Mouse (Mus musculus): Measurements from ENCODE around the gene Srrm2. TPM values are rescaled to one million over a fixed set of nuclear protein-coding genes. Genes with fewer than 3 reads are reported as not detected.

Gene Srrm2
- 100 to 1,000 TPM; 157 to 162 TPM for total RNA-seq (2021)

DNA sequence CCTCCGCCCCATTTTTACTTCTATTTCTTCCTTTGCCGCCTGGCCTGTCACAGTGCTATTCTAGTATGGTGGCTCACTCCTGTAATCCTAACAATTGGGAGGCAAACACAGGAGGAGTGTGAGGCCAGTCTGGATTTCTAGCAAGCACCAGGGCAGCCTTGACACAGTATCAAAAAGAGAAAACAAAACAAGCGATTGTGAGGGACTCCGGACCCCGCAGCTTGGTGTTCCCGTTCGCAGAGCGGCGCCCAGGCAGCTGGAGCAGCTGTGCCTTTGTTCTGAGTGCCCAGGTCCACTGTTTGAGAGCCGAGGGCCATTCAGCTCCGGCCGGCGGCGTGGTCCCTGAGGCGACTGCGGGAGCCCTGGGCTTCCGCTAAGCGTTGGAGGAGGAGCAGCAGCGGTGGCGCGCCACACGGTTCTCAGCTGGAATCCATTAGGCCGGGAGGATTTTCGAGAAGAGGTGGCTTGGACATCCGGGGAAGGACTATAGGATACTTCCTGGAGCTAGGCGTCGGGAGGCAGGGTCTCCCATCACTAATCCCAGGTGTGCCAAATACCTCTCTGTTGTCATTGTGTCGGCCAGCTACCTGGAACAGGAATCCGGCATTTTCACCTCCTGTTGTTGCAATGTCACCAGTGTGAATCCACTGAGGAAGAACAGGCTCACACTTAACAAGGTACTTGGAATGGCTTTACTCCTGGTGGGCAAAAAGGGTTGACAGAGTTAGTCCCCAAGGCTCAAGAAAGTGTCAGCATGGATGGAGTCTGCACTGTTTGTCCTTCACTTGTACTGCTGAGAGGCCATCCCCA is at the start of gene Srrm2:
Srrm2 (plus strand) TSS at position 264 of the 810 bp plus-strand sequence.
- DNase-seq (ENCODE audit: low spot score): no peak
- intact Hi-C loops (cut with DNase I): no loop called here

DNA sequence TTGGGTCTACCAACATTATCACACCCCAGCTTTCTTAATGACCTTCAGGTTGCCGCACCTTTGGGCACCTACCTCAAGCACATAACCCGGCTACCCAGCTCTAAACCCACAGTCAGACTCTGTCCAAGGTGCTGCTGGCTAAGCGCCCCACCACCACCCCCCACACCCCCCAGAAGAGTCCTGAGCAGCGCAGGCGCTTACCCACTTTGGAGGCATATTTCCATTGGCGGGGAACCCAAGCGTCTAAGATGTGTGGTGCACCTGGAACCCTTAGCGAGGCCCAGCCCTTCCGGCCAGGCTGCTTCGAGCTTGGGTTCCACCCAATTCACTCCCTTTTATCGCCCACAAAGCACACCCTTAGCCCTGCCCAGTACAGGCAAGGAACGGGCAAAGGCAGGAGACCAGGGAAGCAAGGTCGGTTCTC is 49.7 kb upstream of the Srrm2 start, which contains the start of gene Paqr4:
Paqr4 (minus strand) TSS at position 270 of the 424 bp plus-strand sequence.
- DNase-seq (ENCODE audit: low spot score): no peak
- intact Hi-C loops (cut with DNase I): no loop called here

DNA sequence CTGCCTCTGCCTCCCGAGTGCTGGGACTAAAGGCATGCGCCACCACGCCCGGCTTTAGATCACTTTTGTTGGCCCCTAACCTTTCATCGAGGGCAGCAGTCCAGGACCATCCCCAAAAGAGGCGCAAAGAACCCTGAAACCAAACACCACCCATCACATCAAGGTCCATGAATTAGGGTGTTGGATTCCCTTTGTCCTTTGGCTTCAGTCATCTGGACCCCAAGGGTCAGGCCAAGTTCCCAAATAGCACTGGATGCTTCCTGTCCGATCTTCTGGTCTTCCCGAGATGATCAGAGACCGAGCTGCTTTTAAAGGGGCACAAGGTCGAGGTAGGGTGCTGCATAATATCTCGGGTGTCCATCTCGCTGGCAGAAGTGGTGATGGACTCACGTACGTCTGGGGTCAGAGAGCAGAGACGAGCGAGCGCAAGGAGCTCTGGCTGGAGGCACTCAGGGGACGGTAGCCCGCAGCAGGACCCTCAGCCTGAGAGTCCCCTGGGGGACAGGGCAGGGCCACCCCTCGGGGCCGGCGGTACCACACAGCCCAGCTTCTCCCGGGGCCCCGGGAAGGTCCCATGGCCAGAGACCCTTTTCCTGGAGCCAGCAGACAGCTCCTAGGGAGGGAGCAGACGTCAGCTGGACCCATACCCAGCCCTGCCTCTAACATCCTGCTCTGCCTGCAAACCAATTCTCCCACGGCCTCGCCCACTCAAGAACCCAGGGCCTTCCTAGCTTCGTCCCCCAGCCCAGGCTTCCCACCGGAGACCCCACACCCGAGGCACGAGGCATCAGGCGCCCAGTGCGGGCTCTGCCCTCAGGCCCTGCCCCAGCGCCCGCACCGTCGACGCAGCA is 48.7 kb upstream of the Srrm2 start:
- intact Hi-C loops (cut with DNase I): no loop called here
- DNase-seq (ENCODE audit: low spot score): no peak

DNA sequence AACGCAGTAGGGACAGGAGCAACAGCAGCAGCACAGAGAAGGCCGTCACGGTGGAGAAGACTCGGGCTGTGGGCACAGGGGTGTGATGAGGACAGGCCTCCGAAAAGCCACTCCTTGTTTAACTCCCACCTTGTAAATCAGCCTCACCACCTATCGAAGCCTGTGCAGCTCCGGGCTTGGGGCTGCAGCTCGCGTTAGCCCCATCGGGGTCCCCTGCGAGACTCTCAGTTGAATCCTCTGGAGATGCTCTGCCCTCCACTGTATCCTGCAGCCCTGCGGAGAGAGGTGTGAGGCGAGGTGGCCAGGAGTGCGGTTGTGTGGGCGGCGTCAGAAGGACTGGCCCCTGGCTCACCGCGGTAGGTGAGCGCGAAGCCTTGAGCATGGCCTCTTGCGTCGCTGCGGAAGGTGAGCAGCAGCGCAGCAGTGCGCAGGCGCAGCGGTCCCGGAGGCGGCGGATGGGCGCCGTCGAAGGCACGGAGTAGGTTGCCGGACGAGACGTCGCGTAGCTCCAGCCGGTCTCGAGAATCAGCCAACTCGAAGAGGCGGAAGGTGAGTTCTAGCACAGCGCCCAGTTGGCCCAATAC is 48.0 kb upstream of the Srrm2 start:
- intact Hi-C loops (cut with DNase I): no loop called here
- no peak for DNase-seq (ENCODE audit: low spot score)

DNA sequence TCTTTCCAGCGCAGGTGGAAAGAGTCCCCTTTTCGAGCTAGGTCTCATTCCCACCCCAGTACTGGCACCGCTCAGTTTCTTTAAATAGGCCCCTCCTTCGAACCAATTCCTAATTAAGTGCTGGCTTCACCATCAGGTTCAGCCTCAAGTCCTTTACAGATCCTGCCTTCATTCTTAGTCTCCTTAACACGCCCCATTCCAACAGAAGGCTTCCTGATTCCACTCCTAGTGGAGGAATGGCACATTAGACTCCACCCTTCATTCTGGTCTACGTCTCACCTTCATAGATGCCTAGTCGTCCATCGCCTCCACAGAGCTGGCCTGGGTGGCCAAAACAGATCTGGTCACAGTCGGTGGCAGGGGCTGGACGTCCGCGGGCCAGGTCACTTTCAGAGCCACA is 47.4 kb upstream of the Srrm2 start:
- intact Hi-C loops (cut with DNase I): no loop called here
- no peak for DNase-seq (ENCODE audit: low spot score)

DNA sequence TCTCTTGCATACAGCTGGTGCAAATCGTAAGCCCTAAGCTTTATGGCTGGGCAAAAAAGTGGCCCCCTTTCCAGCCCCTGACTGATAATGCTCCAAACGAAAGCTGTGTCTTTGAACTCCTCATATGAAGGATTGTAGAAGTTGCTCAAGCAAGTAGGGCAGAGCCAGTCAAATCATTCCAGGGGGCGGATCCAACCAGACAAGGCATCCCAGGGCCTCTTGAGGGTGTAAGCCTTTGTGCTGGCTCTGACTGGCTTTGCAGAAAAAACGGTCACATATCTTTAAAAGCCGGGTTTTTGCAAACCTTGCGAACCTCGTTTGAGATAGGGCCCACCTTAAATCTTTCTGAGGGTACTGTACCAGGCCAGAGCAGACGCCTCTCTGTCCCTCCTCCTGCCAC is 46.3 kb upstream of the Srrm2 start:
- intact Hi-C loops (cut with DNase I): no loop called here
- DNase-seq (ENCODE audit: low spot score): no peak

DNA sequence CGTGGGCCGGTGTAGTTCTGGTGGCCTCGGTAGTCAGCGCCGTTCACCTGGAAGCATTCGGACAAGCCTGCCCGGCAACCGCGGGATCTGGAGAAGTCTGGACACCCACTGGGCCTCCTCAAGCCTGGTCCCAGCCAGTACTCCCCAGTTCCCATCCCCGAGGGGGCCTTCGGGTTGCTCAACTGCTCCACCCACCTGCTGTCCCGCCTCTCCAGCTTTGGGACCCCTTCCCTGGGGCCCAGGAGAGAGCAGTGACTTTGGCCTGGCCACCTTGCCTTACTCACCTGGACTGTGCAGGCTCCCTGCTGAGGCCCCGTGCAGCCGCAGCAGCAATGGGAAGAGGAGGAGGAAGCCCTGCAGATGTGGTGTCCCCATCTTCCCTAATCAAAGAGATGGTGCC is 45.7 kb upstream of the Srrm2 start:
- intact Hi-C loops (cut with DNase I): loop anchor here (5.0 kb wide), 2 partner anchors 43 to 98 kb away; partner anchors contain the start of genes Flywch2, Prss32 and Prss41

DNA sequence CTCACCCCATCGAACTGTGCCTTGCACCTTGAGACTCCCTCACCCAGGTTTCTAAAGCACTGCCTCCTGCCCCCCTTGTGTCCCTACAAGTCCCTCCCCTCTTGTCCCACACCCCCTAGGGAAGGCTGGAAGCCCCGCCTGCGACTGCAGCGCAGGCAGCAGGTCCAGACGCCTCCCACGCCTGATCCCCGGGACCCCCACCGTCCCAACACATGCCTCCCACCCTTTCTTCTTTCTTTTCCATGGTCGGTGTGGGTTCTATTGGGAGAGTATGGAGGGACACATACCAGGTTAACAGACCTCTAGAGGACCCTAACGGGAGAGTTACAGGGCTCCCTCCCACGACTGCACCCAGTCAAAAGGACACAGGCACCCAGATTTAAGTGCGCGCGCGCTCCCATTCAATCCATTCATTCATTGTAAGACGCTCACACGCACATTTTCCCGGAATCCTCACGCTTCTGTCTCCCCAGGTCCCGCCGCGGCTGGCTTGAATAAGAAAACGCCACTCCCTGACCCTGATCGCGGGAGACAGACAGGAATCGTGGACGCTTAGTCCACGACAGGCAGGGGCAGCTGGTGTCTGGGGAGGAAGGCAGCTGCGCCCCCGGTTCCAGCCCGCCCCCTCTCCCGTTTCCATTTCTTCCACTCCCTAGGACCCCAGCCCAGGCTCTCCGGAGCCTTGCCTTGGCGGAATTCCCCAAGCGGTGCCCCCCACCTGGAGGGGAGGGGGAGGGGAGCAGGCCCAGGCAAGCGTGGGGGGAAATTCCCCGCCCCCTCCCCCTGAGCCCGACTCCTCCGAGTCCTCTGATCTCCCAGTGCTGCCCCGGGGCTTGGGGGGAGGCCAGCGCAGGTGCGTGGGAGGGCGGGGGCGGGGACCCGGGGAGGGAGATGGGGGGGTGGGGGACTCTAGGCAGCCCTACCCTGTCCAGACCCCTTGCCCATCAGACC is 44.8 kb upstream of the Srrm2 start, which contains the start of gene Kremen2:
Kremen2 (minus strand) TSS at position 533 of the 951 bp plus-strand sequence.
- DNase-seq (ENCODE audit: low spot score): no peak
- intact Hi-C loops (cut with DNase I): loop anchor here (5.0 kb wide), 2 partner anchors 42 to 97 kb away; partner anchors contain the start of genes Flywch2, Prss32 and Prss41

More for the DNA sequence above, 45.7 kb upstream of the Srrm2 start:
- no peak for DNase-seq (ENCODE audit: low spot score)

DNA sequence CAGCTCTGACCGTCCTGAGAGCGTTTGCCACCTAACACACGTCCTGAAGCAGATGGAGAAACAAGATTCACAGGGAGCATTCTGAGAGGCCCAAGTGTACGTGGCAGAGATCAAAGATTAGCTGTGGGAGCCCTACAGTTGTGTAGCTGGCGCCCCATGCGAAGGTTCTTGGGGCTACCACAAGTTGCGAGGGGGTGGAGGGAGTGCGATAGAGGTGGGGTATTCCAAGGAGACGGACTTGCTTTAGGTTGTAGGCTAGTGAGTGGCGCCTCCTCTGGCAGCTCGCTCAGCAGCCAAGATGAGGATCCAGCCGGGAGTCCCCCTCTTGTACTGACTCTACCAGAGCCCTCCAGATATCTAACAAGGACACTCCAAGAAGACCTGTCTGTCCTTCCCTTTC is 44.0 kb upstream of the Srrm2 start:
- no peak for DNase-seq (ENCODE audit: low spot score)
- intact Hi-C loops (cut with DNase I): loop anchor here (5.0 kb wide), 2 partner anchors 41 to 96 kb away; partner anchors contain the start of genes Flywch2, Prss32 and Prss41

DNA sequence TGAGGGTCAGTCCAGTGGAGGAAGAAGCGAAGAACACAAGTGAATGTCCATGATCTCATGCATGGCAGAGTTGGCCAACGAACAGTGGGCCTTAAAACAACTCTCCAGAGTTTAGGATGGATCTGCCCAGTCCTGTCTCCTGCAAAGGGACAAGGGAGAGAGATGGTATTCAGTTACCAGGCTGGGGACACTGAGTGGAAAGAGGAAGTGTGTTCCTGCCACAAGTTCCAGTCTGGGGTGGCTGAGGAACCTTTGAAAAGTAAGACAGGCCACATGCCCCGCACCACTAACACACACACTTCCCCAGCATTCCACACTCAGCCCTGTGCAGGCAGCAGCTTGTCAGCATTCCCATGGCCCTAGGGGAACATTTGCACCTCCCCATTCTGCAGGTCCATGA is 43.6 kb upstream of the Srrm2 start:
- intact Hi-C loops (cut with DNase I): loop anchor here (5.0 kb wide), 2 partner anchors 41 to 96 kb away; partner anchors contain the start of genes Flywch2, Prss32 and Prss41

DNA sequence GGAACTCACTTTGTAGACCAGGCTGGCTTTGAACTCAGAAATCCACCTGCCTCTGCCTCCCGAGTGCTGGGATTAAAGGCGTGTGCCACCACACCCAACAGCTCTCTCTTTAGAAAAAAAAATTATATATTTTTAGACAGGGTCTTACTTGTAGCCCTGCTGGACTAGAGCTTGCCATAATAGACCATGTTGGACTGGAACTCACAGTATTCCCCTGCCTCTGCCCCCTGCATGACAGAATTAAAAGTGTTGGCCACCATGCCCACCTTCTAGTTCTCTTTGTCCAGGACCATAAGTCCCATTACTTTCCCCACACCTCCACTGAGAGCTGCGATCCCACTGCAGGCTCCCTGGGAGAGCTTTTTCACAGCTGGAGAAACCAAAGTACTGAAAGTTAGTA is 42.9 kb upstream of the Srrm2 start:
- intact Hi-C loops (cut with DNase I): loop anchor here (5.0 kb wide), 2 partner anchors 40 to 95 kb away; partner anchors contain the start of genes Flywch2, Prss32 and Prss41
- DNase-seq (ENCODE audit: low spot score): no peak

More for the DNA sequence above, 43.6 kb upstream of the Srrm2 start:
- no peak for DNase-seq (ENCODE audit: low spot score)

DNA sequence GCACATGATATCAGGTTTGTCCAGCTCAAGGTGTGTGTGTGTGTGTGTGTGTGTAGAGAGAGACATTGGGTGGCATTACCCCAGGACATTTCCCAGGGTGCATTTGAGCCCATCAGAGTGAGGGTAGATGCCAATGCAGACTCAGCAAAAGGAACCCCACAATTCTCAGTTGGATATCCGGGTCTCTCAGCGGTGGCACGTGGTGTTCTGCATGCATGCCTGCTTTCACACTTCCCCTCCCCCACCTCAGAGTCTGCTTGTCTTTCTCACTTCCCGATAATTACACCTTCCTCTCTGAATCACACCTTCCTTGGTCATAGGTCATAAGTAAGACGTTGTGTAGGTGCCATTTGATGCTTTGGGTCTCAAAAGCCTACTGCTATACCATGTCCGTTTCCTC is 42.3 kb upstream of the Srrm2 start:
- intact Hi-C loops (cut with DNase I): loop anchor here (5.0 kb wide), 2 partner anchors 39 to 94 kb away; partner anchors contain the start of genes Flywch2, Prss32 and Prss41
- DNase-seq (ENCODE audit: low spot score): no peak

DNA sequence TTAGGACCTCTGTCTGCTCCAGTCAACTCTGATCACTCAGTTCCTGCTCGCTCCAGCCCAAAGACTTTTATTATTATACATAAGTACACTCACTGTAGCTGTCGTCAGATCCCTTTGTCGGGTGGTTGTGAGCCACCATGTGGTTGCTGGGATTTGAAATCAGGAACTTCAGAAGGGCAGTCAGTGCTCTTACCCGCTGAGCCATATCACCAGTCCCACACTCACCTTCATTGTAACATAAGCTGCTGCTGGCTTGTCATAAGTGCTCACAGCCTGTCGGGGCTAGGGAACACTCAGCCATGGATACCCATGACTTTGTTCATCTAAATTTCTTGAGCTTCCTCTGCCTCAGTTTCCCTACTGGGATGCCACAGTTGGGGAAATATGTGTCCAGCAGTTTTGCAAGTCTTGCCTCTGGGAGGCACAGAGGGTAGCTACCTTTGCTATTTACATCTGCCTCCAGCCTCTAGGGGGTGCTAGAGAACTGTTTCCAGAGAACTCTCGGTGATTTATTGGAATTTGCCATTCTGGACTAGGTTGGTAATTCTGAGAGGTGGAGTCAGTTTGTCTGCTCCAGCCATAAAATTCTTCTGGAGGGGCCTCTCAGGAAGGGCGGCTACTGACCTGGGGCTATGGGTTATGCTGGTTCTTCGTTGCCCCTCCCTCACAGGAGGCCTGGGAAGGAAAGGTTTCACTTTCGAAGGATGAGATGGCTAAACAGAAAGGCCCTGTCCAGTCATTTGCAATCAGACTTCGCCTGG is 41.5 kb upstream of the Srrm2 start:
- DNase-seq (ENCODE audit: low spot score): peak; percentile 48
- intact Hi-C loops (cut with DNase I): loop anchor here (5.0 kb wide), 2 partner anchors 38 to 93 kb away; partner anchors contain the start of genes Flywch2, Prss32 and Prss41

DNA sequence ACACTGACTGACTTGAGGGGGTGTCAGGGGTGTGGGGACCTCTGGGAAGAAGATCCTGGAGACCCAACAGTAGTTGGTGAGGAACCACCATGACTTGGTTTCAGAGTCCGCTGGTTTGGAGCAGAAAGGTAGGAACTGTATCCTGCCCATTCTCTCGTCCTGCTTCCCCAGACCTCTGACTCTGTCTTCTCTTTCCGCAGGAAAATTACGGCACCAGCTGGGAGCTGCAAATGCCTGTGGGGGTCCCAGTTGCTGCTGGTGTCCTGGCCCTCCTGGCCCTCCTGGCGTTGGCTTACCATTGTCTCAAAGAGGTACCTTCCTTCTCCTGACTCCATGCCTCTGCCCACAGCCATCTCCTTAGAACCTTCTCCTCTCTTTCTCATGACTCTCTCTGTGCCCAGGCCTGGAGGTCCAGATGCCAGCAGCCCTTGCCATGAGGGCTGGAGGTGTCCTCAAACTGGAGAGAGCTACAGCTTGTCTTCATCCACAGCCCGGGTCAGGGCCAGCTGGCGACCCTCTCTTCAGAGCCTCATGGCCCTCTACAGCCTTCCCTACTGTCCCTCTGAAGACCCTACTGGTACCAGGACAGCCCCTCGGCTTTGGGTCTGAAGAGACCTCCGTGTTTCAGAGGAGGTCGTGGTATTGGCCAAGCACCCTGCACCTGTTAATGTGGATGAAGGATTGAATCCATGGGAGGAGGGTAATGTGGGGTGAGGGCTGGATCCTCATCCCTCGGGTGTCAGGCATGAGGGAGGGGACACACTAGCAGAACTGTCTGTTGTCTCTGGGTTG is 40.7 kb upstream of the Srrm2 start:
- DNase-seq (ENCODE audit: low spot score): no peak
- intact Hi-C loops (cut with DNase I): loop anchor here (5.0 kb wide), 2 partner anchors 38 to 93 kb away; partner anchors contain the start of genes Flywch2, Prss32 and Prss41

DNA sequence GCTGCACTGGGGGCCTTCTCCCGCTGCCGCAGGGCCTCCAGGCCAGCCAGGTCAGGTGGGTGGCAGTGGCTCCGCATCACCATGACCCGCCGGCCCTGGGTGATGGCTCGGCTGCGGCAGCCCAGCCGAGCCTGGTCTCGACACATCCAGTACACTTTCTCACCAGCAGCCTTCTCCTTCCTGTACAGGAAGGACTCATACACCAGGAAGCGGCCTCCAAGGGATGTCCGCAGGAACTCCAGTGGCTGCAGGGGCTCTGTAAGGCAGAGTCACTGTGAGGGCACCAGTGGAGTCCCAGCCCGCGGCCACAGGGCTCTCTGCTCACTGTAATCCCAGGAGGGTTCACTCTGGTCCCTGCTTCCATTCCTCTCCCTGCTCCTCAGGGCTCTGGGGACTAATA is 34.6 kb upstream of the Srrm2 start:
- intact Hi-C loops (cut with DNase I): no loop called here

DNA sequence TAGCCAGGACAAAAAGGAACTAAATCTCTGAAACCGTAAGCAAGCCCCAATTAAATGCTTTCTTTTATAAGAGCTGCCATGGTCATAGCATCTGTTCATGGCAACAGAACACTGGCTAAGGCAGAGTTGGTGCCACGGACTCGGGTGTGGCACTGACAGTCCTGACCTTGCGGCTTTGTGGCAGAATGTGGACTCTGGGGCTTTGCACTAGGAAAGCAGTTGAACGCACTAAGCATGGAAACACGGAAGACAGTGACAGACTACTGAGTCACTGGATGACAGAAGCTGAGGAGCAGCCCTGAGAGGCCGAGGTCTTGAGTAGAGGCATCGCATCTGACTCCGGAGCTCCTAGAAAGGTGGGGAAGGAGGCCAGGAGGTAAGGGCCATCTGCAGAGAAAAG is 32.8 kb upstream of the Srrm2 start:
- intact Hi-C loops (cut with DNase I): no loop called here
- DNase-seq (ENCODE audit: low spot score): no peak

More for the DNA sequence above, 34.6 kb upstream of the Srrm2 start:
- no peak for DNase-seq (ENCODE audit: low spot score)

DNA sequence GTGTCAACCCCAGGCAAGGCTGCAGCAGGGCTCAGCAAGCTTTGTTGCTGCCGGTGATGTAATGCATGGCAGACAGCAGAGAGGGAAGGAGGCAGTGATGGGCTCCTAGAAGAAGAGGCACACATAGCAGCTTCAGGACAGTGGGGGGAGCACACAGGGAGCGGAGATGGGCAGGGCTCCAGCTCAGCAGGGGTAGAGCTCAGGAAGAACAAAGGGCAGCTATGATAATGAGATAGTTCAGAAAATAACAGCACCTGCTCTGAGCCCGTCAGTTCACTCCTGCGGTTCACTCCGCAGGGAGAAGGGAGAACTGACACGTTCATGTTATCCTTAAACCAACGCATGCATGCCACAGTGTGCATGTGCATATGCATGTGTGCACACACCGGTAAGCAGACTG is 31.5 kb upstream of the Srrm2 start:
- no peak for DNase-seq (ENCODE audit: low spot score)
- intact Hi-C loops (cut with DNase I): no loop called here

All from heart, postnatal 25 days (tissue).